Mouse (Mus musculus) heart, embryonic 14.5 days (tissue): ENCODE results near the gene Lgi1. TPM values are rescaled to one million over a fixed set of nuclear protein-coding genes. Genes with fewer than 3 reads are reported as not detected.
A peak's percentile ranks its signal among the peaks of the same experiment; 100 is the strongest.

Source experiments
- ATAC-seq: fragments of 200-750 bp; cut with Nextera tagmentation; 2 replicates; pipeline ENCODE4 v1.8.0; 2017; ENCODE audit warnings: low read depth, moderate TSS enrichment; ENCODE audit not compliant: insufficient number of reproducible peaks, insufficient read depth, low FRiP score
- H3K27ac ChIP-seq, 2 experiments: fragments of 200-500 bp in 1 of 2; fragments of 300-500 bp in 1 of 2; sonication (generic) in 1 of 2; replicated peaks in 1 of 2; 2 replicates each; pipeline ENCODE4 v1.5.1; 2012 to 2014; ENCODE audit warnings: low read depth in 2 of 2, low read length in 2 of 2, control low read depth in 1 of 2, mild to moderate bottlenecking in 1 of 2, mixed read lengths in 1 of 2; ENCODE audit not compliant: control insufficient read depth in 1 of 2, insufficient read depth in 1 of 2
- H3K27me3 ChIP-seq: fragments of 300-500 bp; sonication (generic); 2 replicates; pipeline ENCODE4 v1.6.1; 2014; ENCODE audit warnings: mild to moderate bottlenecking, low read length, control low read depth; ENCODE audit not compliant: control insufficient read depth, insufficient read depth
- H3K36me3 ChIP-seq: fragments of 300-500 bp; sonication (generic); 2 replicates; pipeline ENCODE4 v1.6.1; 2014; ENCODE audit warnings: mild to moderate bottlenecking, control low read depth, low read length, mixed read lengths; ENCODE audit not compliant: control insufficient read depth, insufficient read depth
- H3K4me1 ChIP-seq, 2 experiments: fragments of 200-500 bp in 1 of 2; fragments of 300-500 bp in 1 of 2; sonication (generic) in 1 of 2; 2 replicates each; pipeline ENCODE4 v1.6.1; 2012 to 2014; ENCODE audit warnings: low read length in 2 of 2, control low read depth in 1 of 2, mixed read lengths in 1 of 2; ENCODE audit not compliant: control insufficient read depth in 2 of 2, insufficient read depth in 2 of 2
- H3K4me2 ChIP-seq: fragments of 300-500 bp; sonication (generic); 2 replicates; pipeline ENCODE4 v1.6.1; 2014; ENCODE audit warnings: mild to moderate bottlenecking, low read length
- H3K4me3 ChIP-seq, 2 experiments: fragments of 200-500 bp in 1 of 2; fragments of 300-500 bp in 1 of 2; sonication (generic) in 1 of 2; 2 replicates each; pipeline ENCODE4 v1.5.1; 2012 to 2014; ENCODE audit warnings: low read length in 2 of 2, mild to moderate bottlenecking in 2 of 2, control low read depth in 1 of 2, low read depth in 1 of 2, moderate library complexity in 1 of 2; ENCODE audit not compliant: control insufficient read depth in 1 of 2, insufficient read depth in 1 of 2
- H3K9ac ChIP-seq: fragments of 300-500 bp; sonication (generic); 2 replicates; pipeline ENCODE4 v1.6.1; 2014; ENCODE audit warnings: mild to moderate bottlenecking, low read length
- H3K9me3 ChIP-seq: fragments of 300-500 bp; sonication (generic); 2 replicates; pipeline ENCODE4 v1.6.1; 2016; ENCODE audit warnings: low read length, control low read depth; ENCODE audit not compliant: control insufficient read depth
- WGBS: fragments of 180-500 bp; shearing (Covaris S2); extraction: QIAGEN DNeasy Blood & Tissue Kit; methylation state at CpG from one replicate; pipeline ENCODE4 v1.1.7; 2014; 5-methylcytosine and 5-hydroxymethylcytosine counted together
- polyA plus RNA-seq: library from polyadenylated mRNA; unstranded; fragments of >200 nt; fragmentation: Nextera tagmentation; extraction: Ambion mirVana; gene quantifications from 2 replicates; pipeline ENCODE4 v1.2.1, GENCODE M21; 2014

Gene Lgi1
- polyA plus RNA-seq, 1 experiment from 2014 or later, result 0.14 TPM

GRCm38 (mm10) chr19:38246177-38246622 lies 18.1 kb upstream of the Lgi1 start:
- no peaks in the 10 kb centered on the region for H3K4me1 ChIP-seq
- H3K9me3 ChIP-seq, result no peaks in the 10 kb centered on the region
- no peak overlapping the region for H3K4me2 ChIP-seq
- H3K4me3 ChIP-seq, result no peak overlapping the region
- ATAC-seq, result no peak
- H3K36me3 ChIP-seq, result no peaks in the 10 kb centered on the region
- no peak overlapping the region for H3K9ac ChIP-seq
- H3K27me3 ChIP-seq, result no peaks in the 10 kb centered on the region
- 78% methylated on average over 7 of the region's 7 CpGs for WGBS
- no peak overlapping the region for H3K27ac ChIP-seq

DNA sequence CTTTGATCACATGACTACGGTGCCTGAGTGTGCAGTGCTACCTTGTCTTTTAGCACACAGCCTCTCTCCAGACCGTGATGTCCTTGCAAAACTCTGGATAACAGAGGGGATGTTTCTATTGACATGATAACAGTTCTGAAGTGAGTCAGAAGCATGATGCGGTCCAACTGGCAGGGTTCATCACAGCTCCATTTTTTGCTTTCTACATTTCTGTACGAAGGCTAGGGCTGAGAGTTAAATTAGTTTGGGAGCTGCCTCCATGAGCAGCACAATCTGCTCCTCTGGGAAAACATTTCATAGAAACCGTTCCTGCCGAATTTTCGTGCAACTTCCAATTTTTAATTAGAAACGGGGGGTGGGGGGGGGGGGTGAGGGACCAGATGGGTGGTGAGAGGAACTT lies 14.7 kb upstream of the Lgi1 start:
- H3K4me2 ChIP-seq, result no peak overlapping the region
- H3K27me3 ChIP-seq, result no peaks in the 10 kb centered on the region
- no peak overlapping the region for H3K4me3 ChIP-seq
- ATAC-seq, result no peak
- no peaks in the 10 kb centered on the region for H3K4me1 ChIP-seq
- H3K9me3 ChIP-seq, result no peaks in the 10 kb centered on the region
- no peak overlapping the region for H3K9ac ChIP-seq
- no peak overlapping the region for H3K27ac ChIP-seq
- WGBS, result 72% methylated on average over 8 of the region's 8 CpGs
- no peaks in the 10 kb centered on the region for H3K36me3 ChIP-seq

GRCm38 (mm10) chr19:38253796-38254195 lies 10.5 kb upstream of the Lgi1 start:
- ATAC-seq, result no peak
- Histone ChIP-seq H3K27me3 (no peaks in the 10 kb centered on the region), H3K4me1 (no peaks in the 10 kb centered on the region), H3K4me3 (no peak overlapping the region), H3K36me3 (no peaks in the 10 kb centered on the region), H3K9ac (no peak overlapping the region), H3K4me2 (no peak overlapping the region), H3K27ac (no peak overlapping the region), H3K9me3 (no peaks in the 10 kb centered on the region)
- 52% methylated on average over 6 of the region's 6 CpGs for WGBS

DNA sequence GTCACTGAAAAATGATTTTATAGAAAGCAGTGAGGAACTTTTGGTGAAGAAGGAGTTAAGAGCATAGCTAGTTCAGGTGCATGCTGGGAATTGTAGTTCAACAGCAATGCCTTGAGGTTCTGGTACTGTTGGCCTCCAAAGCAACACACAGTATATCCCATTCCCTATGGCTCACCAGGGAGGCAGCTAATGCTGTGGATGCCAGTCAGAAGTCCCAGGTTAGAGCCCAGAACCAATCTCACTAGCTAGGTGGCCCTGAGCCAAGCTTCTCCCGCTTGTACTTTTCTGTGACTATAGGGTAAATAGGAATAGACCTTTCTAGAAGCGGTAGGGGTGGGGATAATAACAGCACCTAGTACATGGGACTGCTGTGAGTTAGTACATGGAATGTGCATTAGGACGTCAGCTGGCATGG lies 5.7 kb upstream of the Lgi1 start:
- no peak overlapping the region for H3K27ac ChIP-seq
- peaks cover 6% of the 10 kb centered on the region; the same call in 1 of the 2 replicates for H3K27me3 ChIP-seq
- no peak overlapping the region for H3K4me2 ChIP-seq
- 80% methylated on average over 3 of the region's 3 CpGs for WGBS
- no peak overlapping the region for H3K4me3 ChIP-seq
- no peaks in the 10 kb centered on the region for H3K9me3 ChIP-seq
- H3K36me3 ChIP-seq, result no peaks in the 10 kb centered on the region
- ATAC-seq, result no peak
- no peaks in the 10 kb centered on the region for H3K4me1 ChIP-seq
- H3K9ac ChIP-seq, result no peak overlapping the region

GRCm38 (mm10) chr19:38259436-38259835 lies 4.9 kb upstream of the Lgi1 start:
- H3K27ac ChIP-seq, result no peak overlapping the region
- H3K4me3 ChIP-seq, result no peak overlapping the region
- ATAC-seq, result no peak
- no peak overlapping the region for H3K9ac ChIP-seq
- H3K9me3 ChIP-seq, result no peaks in the 10 kb centered on the region
- H3K4me2 ChIP-seq, result no peak overlapping the region
- H3K36me3 ChIP-seq, result no peaks in the 10 kb centered on the region
- 65% methylated on average over 3 of the region's 3 CpGs for WGBS
- no peaks in the 10 kb centered on the region for H3K4me1 ChIP-seq
- H3K27me3 ChIP-seq, result peaks cover 6% of the 10 kb centered on the region; the same call in 1 of the 2 replicates

- Histone ChIP-seq H3K36me3 (no peaks in the 10 kb centered on the region), H3K9me3 (no peaks in the 10 kb centered on the region), H3K27me3 (peaks cover 11% of the 10 kb centered on the region), H3K9ac (no peak overlapping the region), H3K27ac (no peak overlapping the region), H3K4me1 (no peaks in the 10 kb centered on the region), H3K4me3 (no peak overlapping the region), H3K4me2 (no peak overlapping the region)
- ATAC-seq, result no peak
- 55% methylated on average over 4 of the region's 4 CpGs for WGBS
These were observed 4.0 kb upstream of the Lgi1 start for GRCm38 (mm10) chr19:38260346-38260745.

- no peak for ATAC-seq
- H3K27me3 ChIP-seq, result peaks cover 11% of the 10 kb centered on the region
- no peaks in the 10 kb centered on the region for H3K9me3 ChIP-seq
- no peak overlapping the region for H3K9ac ChIP-seq
- 74% methylated on average over 5 of the region's 5 CpGs for WGBS
- no peaks in the 10 kb centered on the region for H3K36me3 ChIP-seq
- no peaks in the 10 kb centered on the region for H3K4me1 ChIP-seq
- no peak overlapping the region for H3K4me3 ChIP-seq
- no peak overlapping the region for H3K4me2 ChIP-seq
- no peak overlapping the region for H3K27ac ChIP-seq
These were observed 3.0 kb upstream of the Lgi1 start for GRCm38 (mm10) chr19:38261351-38261750.

DNA sequence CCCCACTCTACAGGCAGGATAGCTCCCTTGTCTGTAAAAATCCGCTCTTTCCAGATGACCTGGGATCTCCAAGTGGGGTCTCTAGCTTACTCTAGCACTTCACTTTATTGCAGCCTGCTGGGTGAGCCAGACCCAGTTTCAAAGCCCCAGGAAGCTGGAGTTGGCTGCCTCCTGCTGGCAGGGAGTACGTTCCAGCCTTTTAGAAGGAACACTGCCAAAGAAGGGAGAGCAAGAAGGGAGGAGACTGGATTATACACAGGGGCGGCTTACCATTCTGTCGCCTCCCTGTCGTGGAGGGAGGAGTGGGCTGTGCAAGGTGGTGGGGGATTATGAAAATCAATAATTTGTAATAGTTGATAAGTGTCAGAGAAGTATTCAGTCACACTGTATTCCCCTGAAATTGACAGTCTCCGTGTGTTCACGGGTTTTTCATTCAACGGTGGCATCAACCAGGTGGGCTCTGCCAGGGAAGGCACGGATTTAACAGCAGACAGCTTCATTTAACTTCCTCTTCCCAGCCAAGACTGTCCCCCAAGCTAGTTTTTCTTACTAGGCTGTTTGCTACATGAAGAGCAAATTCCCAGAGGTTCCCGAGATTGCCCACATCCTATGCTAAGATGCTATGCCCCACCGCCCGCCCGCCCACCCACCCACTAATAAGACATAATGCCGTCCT lies 369 bp upstream of the Lgi1 start:
- Histone ChIP-seq H3K27me3 (peaks cover 11% of the 10 kb centered on the region), H3K27ac (no peak overlapping the region), H3K4me1 (no peaks in the 10 kb centered on the region), H3K4me2 (peak overlapping the region; percentile 61), H3K9ac (0 out of 2 replicates have a peak overlapping the region, but pooled peaks have one; percentile 16), H3K36me3 (no peaks in the 10 kb centered on the region), H3K4me3 (peak overlapping the region in 1 of 2 experiments; percentile 27; a peak in 2 of 4 replicates), H3K9me3 (no peaks in the 10 kb centered on the region)
- WGBS, result 22% methylated on average over 14 of the region's 14 CpGs
- ATAC-seq, result no peak
